10 mouse cellular contexts compared by ENCODE assay signal in the genomic region with DNA sequence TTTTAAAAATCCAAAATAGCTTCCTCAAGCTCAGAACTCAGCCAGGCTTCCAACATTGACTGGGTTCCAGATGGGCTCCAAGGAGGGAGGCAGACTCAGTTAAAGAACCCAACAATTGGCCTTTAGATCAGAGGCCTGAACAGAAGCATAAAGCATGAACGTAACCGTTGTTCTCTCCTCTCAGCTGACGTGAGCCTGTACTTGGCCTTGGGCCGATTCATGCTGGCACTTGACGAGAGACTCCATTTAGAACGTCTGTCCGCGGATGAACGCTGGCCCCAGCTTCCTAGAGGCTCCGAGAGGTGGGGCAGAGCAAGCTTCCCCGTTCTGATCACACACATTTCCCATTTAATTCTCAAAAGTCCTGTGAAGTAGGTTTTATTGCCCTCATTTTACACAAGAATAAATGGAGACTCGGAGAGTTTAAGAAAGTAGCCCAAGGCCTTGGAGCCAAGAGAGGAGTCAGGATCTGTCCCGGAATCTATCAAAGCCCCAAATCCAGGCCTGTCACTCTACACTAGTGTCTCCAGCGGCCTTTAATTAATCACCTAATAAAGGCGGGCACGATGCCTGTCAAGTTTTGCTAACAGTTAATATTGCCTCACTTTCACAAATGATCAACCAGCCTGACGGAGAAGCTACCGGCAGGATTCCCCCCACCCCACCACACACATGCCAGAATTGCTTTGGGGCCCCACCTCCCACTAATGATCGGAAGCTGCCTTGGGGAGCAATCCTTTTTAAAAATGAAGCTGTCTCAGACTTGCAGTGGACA. TPM values are rescaled to one million over a fixed set of nuclear protein-coding genes. Genes with fewer than 3 reads are reported as not detected.
A peak's percentile ranks its signal among the peaks of the same experiment; 100 is the strongest.
DNase-seq lines count a peak whose midpoint lies in the region; ATAC-seq lines count a peak whose summit lies in the region.
"Had no signal": no experiment of that assay in that cellular context is flagged by ENCODE, and none has a peak within 500 bp of the region (broad histone marks: within the 10 kb centered on the region; RNA-seq: fewer than 3 reads in every experiment).

No protein-coding gene starts in this region.

- peaks cover 35% of the 10 kb centered on the region for H3K4me1 ChIP-seq in heart, embryonic 13.5 days
- peaks cover 48% of the 10 kb centered on the region for H3K4me1 ChIP-seq in heart, embryonic 10.5 days

- DNase-seq in heart, embryonic 10.5 days (ENCODE audit: low spot score), result no peak
- DNase-seq in cerebellum, adult 18-20 months, result peak; percentile 39 to 50
- peak; percentile 25 to 32 for DNase-seq in frontal cortex, postnatal 36 days (ENCODE audit: low spot score in 2 of 2)
- peak; percentile 50 to 57 for DNase-seq in layer of hippocampus, postnatal 36 days
- peak; percentile 76 for DNase-seq in retina, postnatal 1 day
- DNase-seq in adipocyte (ENCODE audit: low spot score), result no peak
- no peak for DNase-seq in MN1 (ENCODE audit: low spot score)

- no peak for ATAC-seq in heart, embryonic 13.5 days (ENCODE audit: extremely low read depth, insufficient number of reproducible peaks, low FRiP score, low TSS enrichment)

- H3K4me3 ChIP-seq in heart, embryonic 13.5 days, result no peak overlapping the region
- no peak overlapping the region for H3K4me3 ChIP-seq in heart, embryonic 10.5 days

- H3K27ac ChIP-seq in heart, embryonic 13.5 days (replicated peaks), result 0 out of 2 replicates have a peak overlapping the region, but pooled peaks have one; percentile 21
- H3K27ac ChIP-seq in heart, embryonic 10.5 days, result no peak overlapping the region

- H3K9ac ChIP-seq in heart, embryonic 13.5 days, result no peak overlapping the region

- no peaks in the 10 kb centered on the region for H3K36me3 ChIP-seq in heart, embryonic 13.5 days
- H3K36me3 ChIP-seq in heart, embryonic 10.5 days, result no peaks in the 10 kb centered on the region

- H3K9me3 ChIP-seq in heart, embryonic 13.5 days, result peaks cover under 1% of the 10 kb centered on the region; the same call in 1 of the 2 replicates
- H3K9me3 ChIP-seq in heart, embryonic 10.5 days, result no peaks in the 10 kb centered on the region

- no peak overlapping the region for H3K4me2 ChIP-seq in heart, embryonic 13.5 days

- WGBS in heart, embryonic 13.5 days, result 69% methylated on average over 19 of the region's 19 CpGs
- WGBS in heart, embryonic 10.5 days, result 75% methylated on average over 19 of the region's 19 CpGs

- 0 out of 2 replicates have a peak, but pooled peaks cover 3% of the 10 kb centered on the region for H3K27me3 ChIP-seq in heart, embryonic 13.5 days (replicated peaks)
- H3K27me3 ChIP-seq in heart, embryonic 10.5 days (ENCODE audit: insufficient read depth, poor library complexity, severe bottlenecking), result peaks cover 11% of the 10 kb centered on the region; the same call in 1 of the 2 replicates

RNA-seq across cellular contexts. Expression of a gene that starts 17.1 kb away (rescaled TPM):
- 0.11 TPM in 1 of 2 replicates, not detected in the other for polyA plus RNA-seq in heart, embryonic 13.5 days (2015; fragmentation: Nextera tagmentation; extraction: Ambion mirVana)
- 0.18 TPM in 1 of 2 replicates, not detected in the other for polyA plus RNA-seq in heart, embryonic 10.5 days (2016; fragmentation: Nextera tagmentation; extraction: Ambion mirVana)
- not detected for total RNA-seq in layer of hippocampus, postnatal 36 days (2021)
- total RNA-seq: ES-E14 had no signal
- polyA plus RNA-seq: liver, embryonic 16.5 days had no signal

Comparison
In these comparisons a context has a peak if more than half of its experiments do, and no peak if none do; other contexts are left out.
1. DNase-seq: peak in cerebellum, adult 18-20 months (2 of 2), frontal cortex, postnatal 36 days (2 of 2), layer of hippocampus, postnatal 36 days (2 of 2) and retina, postnatal 1 day (single experiment); none in heart, embryonic 10.5 days (single experiment), adipocyte (single experiment) and MN1 (single experiment).